Mouse (Mus musculus) heart, postnatal 0 days (tissue): ENCODE measurements around the gene 2610001J05Rik. TPM values are rescaled to one million over a fixed set of nuclear protein-coding genes. Genes with fewer than 3 reads are reported as not detected.
"Not testable (repeated sequence)": the region's sequence is repeated elsewhere in the genome, so short reads cannot be mapped to it uniquely, and the experiment has no call there.

Experiments
- ATAC-seq: fragments of 200-750 bp; cut with Nextera tagmentation; 2 replicates; pipeline ENCODE4 v1.8.0; 2017; ENCODE audit warnings: low read depth, moderate number of reproducible peaks, moderate library complexity; ENCODE audit not compliant: insufficient read depth
- DNase-seq: peaks from one replicate; pipeline ENCODE4 v3.0.0-alpha.2; 2016; ENCODE audit warnings: low spot score
- H3K27ac ChIP-seq: fragments of 300-500 bp; sonication (generic); 2 replicates; pipeline ENCODE4 v1.5.1; 2014; ENCODE audit warnings: low read depth, mild to moderate bottlenecking
- H3K27me3 ChIP-seq: fragments of 300-500 bp; sonication (generic); 2 replicates; pipeline ENCODE4 v1.6.1; 2014; ENCODE audit warnings: low read length, mixed read lengths; ENCODE audit not compliant: control insufficient read depth, insufficient read depth
- H3K36me3 ChIP-seq: fragments of 300-500 bp; sonication (generic); replicated peaks from 2 replicates; pipeline ENCODE4 v1.6.1; 2014; ENCODE audit warnings: low read length, mixed read lengths; ENCODE audit not compliant: control insufficient read depth, insufficient read depth
- H3K4me1 ChIP-seq: fragments of 300-500 bp; sonication (generic); 2 replicates; pipeline ENCODE4 v1.6.1; 2014; ENCODE audit warnings: antibody characterized with exemption; ENCODE audit not compliant: control insufficient read depth, insufficient read depth
- H3K4me2 ChIP-seq: fragments of 300-500 bp; sonication (generic); 2 replicates; pipeline ENCODE4 v1.6.1; 2014; ENCODE audit warnings: low read depth, mild to moderate bottlenecking, low read length, moderate library complexity
- H3K4me3 ChIP-seq: fragments of 300-500 bp; sonication (generic); 2 replicates; pipeline ENCODE4 v1.5.1; 2014; ENCODE audit warnings: low read depth, low read length
- H3K9ac ChIP-seq: fragments of 300-500 bp; sonication (generic); replicated peaks from 2 replicates; pipeline ENCODE4 v1.6.1; 2014; ENCODE audit warnings: low read depth, low read length, mixed read lengths
- H3K9me3 ChIP-seq: fragments of 300-500 bp; sonication (generic); replicated peaks from 2 replicates; pipeline ENCODE4 v1.6.1; 2016; ENCODE audit warnings: low read length; ENCODE audit not compliant: control insufficient read depth
- CTCF ChIP-seq: IDR thresholded peaks from 2 replicates; pipeline ENCODE4 v1.5.1; 2016; ENCODE audit warnings: antibody characterized with exemption, control low read depth, low read depth
- EP300 ChIP-seq: IDR thresholded peaks from 2 replicates; pipeline ENCODE4 v1.6.1; 2016; ENCODE audit warnings: antibody characterized with exemption, low read depth
- WGBS: fragments of 180-500 bp; shearing (Covaris S2); extraction: QIAGEN DNeasy Blood & Tissue Kit; methylation state at CpG from one replicate; pipeline ENCODE4 v1.1.7; 2014; 5-methylcytosine and 5-hydroxymethylcytosine counted together
- polyA plus RNA-seq: library from polyadenylated mRNA; unstranded; fragments of >200 nt; fragmentation: Nextera tagmentation; extraction: Ambion mirVana; gene quantifications from 2 replicates; pipeline ENCODE4 v1.2.1, GENCODE M21; 2015
- total RNA-seq: library from RNA; depleted of rRNA; stranded (reverse); fragments of >200 nt; gene quantifications from 2 replicates; pipeline ENCODE4 v1.2.3, GENCODE M21; 2014; ENCODE audit warnings: low replicate concordance

Gene 2610001J05Rik
- total and polyA plus RNA-seq, 2 experiments from 2014 or later = 5.6 to 119 TPM

DNA sequence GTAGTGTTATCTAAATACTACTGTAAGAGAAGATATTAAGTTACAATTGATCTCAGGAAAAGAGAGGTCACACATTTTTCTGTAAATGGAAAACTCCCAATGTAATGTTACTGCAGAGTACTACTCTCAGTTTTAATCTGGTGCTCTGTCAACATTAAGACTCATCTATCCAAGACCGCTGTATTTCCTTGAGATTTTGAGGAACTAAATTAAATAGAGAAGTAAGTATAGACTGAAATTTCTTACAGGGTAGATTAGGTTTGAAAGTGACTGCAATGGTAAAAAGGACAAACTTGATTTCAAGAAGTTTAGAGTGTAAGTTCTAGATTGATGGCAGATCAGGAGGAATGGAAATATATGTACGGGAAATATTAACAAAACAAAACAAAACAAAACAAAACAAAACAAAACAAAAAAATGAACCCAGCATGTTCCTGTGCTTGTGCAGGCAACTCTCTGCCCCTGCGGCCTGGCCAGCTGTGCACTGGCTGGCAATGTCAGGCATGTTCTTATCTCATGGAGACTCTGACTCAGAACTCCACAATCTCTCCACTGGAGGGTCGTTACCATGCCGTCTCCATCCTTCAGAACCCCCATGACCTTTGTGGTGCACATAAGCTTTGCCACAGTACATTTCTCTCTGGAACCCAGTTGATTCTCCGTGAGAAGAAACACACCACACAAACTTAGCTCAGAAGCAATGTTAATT, 11.3 kb downstream of the 2610001J05Rik start:
- Histone ChIP-seq H3K4me1 (no peaks in the 10 kb centered on the region; the same call in 1 of the 2 replicates), H3K9me3 (no peaks in the 10 kb centered on the region), H3K9ac (no peak overlapping the region), H3K36me3 (no peaks in the 10 kb centered on the region), H3K4me3 (no peak overlapping the region), H3K27me3 (no peaks in the 10 kb centered on the region), H3K4me2 (no peak overlapping the region), H3K27ac (no peak overlapping the region)
- no peak for TF ChIP-seq EP300
- no peak for TF ChIP-seq CTCF
- ATAC-seq = peak; percentile 75
- 37% methylated on average over 6 of the region's 6 CpGs for WGBS
- no peak for DNase-seq

- DNase-seq = no peak
- Histone ChIP-seq H3K36me3 (no peaks in the 10 kb centered on the region), H3K27ac (no peak overlapping the region), H3K4me1 (no peaks in the 10 kb centered on the region), H3K9me3 (no peaks in the 10 kb centered on the region), H3K27me3 (no peaks in the 10 kb centered on the region), H3K9ac (no peak overlapping the region), H3K4me3 (no peak overlapping the region), H3K4me2 (no peak overlapping the region)
- TF ChIP-seq CTCF (no peak), EP300 (no peak)
- 35% methylated on average over 10 of the region's 11 CpGs for WGBS
- no peak for ATAC-seq
These were observed 17.1 kb downstream of the 2610001J05Rik start for GRCm38 (mm10) chr6:13854230-13854629.

GRCm38 (mm10) chr6:13853244-13853643, 18.1 kb downstream of the 2610001J05Rik start:
- ATAC-seq = no peak
- H3K4me2 ChIP-seq = no peak overlapping the region
- no peak overlapping the region for H3K4me3 ChIP-seq
- WGBS = 85% methylated on average over 4 of the region's 4 CpGs
- no peak overlapping the region for H3K9ac ChIP-seq
- no peaks in the 10 kb centered on the region for H3K4me1 ChIP-seq
- no peak for TF ChIP-seq EP300
- TF ChIP-seq CTCF = no peak
- H3K27ac ChIP-seq = no peak overlapping the region
- no peaks in the 10 kb centered on the region for H3K9me3 ChIP-seq
- H3K27me3 ChIP-seq = no peaks in the 10 kb centered on the region
- H3K36me3 ChIP-seq = no peaks in the 10 kb centered on the region
- no peak for DNase-seq

GRCm38 (mm10) chr6:13846031-13846430, 25.3 kb downstream of the 2610001J05Rik start:
- H3K27ac ChIP-seq, H3K4me1 ChIP-seq, ATAC-seq, H3K9ac ChIP-seq, H3K4me2 ChIP-seq, DNase-seq, H3K27me3 ChIP-seq, H3K36me3 ChIP-seq, H3K4me3 ChIP-seq, H3K9me3 ChIP-seq: not testable (repeated sequence)
- 72% methylated on average over 1 of the region's 1 CpGs for WGBS

DNA sequence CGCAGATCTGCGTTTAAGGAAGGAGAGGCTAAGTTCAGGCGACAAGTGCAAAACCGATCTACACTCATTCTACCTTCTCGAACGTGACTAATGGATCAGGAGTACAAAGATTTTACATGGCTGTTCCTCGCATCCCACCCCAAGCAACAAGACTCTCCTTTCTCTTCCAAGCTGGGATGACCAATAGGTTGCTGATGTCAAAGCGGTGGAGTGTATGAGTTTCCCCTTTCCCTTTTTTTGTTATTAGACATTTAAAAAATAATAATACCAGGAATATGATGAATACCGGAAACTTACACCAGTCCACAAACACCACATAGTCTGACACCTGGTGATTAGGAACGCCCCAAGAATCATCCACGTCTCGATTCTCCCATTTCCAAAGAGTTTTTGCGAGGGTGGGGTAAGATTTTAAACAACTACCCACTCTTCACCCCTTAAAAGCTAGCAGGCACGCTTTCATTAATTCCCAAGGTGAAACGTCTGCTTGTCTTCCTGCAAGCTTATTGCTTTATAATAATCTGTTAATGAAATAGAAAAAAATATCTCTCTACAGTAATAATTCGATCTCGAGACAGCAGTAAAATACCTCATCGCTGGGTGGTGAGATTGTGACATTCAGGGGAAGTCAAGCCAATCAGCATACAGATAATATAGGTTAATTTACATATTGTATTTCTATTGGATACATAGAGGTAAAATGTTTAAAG, 31.8 kb downstream of the 2610001J05Rik start, which contains the start of gene Gpr85:
Gene Gpr85, minus strand, starts transcription at position 598 of the 710 bp plus-strand sequence.
- Histone ChIP-seq H3K9me3 (no peaks in the 10 kb centered on the region), H3K27ac (peak within 1 kb of the TSS; percentile 70), H3K9ac (peak within 1 kb of the TSS; percentile 74), H3K27me3 (0 out of 2 replicates have a peak, but pooled peaks cover 5% of the 10 kb centered on the region), H3K4me1 (no peaks in the 10 kb centered on the region), H3K36me3 (no peaks in the 10 kb centered on the region), H3K4me3 (peak within 1 kb of the TSS; percentile 74), H3K4me2 (peak within 1 kb of the TSS; percentile 93)
- WGBS = 41% methylated on average over 18 of the region's 18 CpGs
- DNase-seq (no peak), ATAC-seq (no peak)
- TF ChIP-seq EP300 (no peak), CTCF (no peak)
